Mouse (Mus musculus) embryonic facial prominence, embryonic 12.5 days (tissue): ENCODE measurements at regions not wholly inside any gene's neighbourhood (a gene's known extent, or its start where the extent isn't known, plus 50 kb on each side); places are given as distances from the start of the nearest gene placed in this dataset.

ENCODE experiments used
- ATAC-seq: fragments of 200-750 bp; cut with Nextera tagmentation; 2 replicates; pipeline ENCODE4 v1.8.0; 2017; ENCODE audit not compliant: insufficient number of reproducible peaks, insufficient read depth, low FRiP score, low TSS enrichment
- H3K27ac ChIP-seq: fragments of 300-500 bp; sonication (generic); 2 replicates; pipeline ENCODE4 v1.5.1; 2016; ENCODE audit warnings: mild to moderate bottlenecking
- H3K27me3 ChIP-seq: fragments of 300-500 bp; sonication (generic); 2 replicates; pipeline ENCODE4 v1.6.1; 2016; ENCODE audit warnings: mild to moderate bottlenecking, moderate library complexity
- H3K36me3 ChIP-seq: fragments of 300-500 bp; sonication (generic); 2 replicates; pipeline ENCODE4 v1.6.1; 2016; ENCODE audit warnings: mild to moderate bottlenecking
- H3K4me1 ChIP-seq: fragments of 300-500 bp; sonication (generic); 2 replicates; pipeline ENCODE4 v1.6.1; 2016
- H3K4me2 ChIP-seq: fragments of 300-500 bp; sonication (generic); replicated peaks from 2 replicates; pipeline ENCODE4 v1.6.1; 2016; ENCODE audit warnings: mild to moderate bottlenecking, moderate library complexity
- H3K4me3 ChIP-seq: fragments of 300-500 bp; sonication (generic); 2 replicates; pipeline ENCODE4 v1.5.1; 2016; ENCODE audit warnings: mild to moderate bottlenecking
- H3K9ac ChIP-seq: fragments of 300-500 bp; sonication (generic); 2 replicates; pipeline ENCODE4 v1.6.1; 2016; ENCODE audit warnings: mild to moderate bottlenecking, moderate library complexity
- H3K9me3 ChIP-seq: fragments of 300-500 bp; sonication (generic); 2 replicates; pipeline ENCODE4 v1.6.1; 2016; ENCODE audit warnings: mild to moderate bottlenecking, moderate library complexity
- WGBS: fragments of 180-500 bp; shearing (Covaris S2); methylation state at CpG from one replicate; pipeline ENCODE4 v1.1.7; 2016; 5-methylcytosine and 5-hydroxymethylcytosine counted together

DNA sequence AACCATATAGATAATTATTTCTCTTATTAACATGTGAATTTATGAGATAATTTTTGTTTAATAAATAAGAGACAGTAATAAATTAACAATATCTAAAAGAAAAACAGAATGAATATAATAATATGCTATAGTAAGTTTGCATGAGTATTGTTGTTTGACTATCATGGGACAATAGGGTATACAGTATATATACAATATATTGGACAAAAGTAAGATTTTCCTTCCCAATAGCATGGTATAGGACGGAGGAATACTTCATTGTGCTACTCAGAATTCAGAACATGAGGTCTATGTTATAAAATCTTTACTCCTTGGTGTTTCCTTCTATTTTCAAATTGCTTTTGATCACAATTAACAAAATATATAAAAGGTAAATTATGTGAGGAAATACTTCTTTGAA, 771.0 kb upstream of the Pcdh20 start:
- no peaks in the 10 kb centered on the region for H3K9me3 ChIP-seq
- 82% methylated on average over 1 of the region's 1 CpGs for WGBS
- ATAC-seq, result no peak
- H3K9ac ChIP-seq, result no peak overlapping the region
- no peak overlapping the region for H3K27ac ChIP-seq
- no peak overlapping the region for H3K4me2 ChIP-seq
- no peaks in the 10 kb centered on the region for H3K4me1 ChIP-seq
- H3K36me3 ChIP-seq, result no peaks in the 10 kb centered on the region
- no peak overlapping the region for H3K4me3 ChIP-seq
- H3K27me3 ChIP-seq, result no peaks in the 10 kb centered on the region

DNA sequence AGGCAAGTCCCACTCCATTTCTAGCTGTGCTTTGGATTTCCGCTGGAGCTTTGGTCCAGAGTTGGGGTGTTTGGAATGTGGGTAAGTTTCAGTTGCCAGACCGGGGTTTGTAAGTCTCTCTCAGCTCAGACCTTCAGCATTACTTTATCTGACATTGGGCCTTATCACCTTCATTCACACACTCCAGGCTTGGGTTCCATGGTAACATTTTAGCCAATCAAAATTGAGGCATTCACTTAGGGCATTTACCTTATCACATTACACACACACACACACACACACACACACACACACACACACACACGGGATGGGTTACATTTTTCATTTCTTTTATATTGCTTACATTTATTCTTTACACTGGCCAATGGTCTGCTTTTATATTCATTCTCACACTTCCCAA, 765.3 kb upstream of the Pcdh20 start:
- H3K27ac ChIP-seq, result no peak overlapping the region
- H3K36me3 ChIP-seq, result no peaks in the 10 kb centered on the region
- WGBS, result 76% methylated on average over 3 of the region's 3 CpGs

DNA sequence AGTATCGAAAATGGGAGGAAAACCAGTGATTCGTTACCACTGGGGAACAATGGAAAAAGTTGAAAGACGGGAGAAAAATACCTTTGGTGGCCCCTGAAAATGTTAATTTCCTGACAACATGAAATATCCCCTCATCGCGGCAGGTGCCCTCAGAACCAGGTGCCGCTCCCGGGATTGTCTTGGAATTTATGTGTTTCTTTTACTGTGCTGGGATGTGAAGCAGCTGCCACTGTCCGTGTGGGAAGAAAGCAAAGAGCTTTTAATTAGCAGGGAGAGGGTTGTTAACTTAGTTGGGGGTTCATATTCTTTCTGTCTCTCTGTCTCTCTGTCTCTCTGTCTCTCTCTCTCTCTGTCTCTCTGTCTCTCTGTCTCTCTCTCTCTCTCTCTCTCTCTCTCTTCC, 759.3 kb upstream of the Pcdh20 start:
- Histone ChIP-seq H3K36me3 (no peaks in the 10 kb centered on the region), H3K4me3 (no peak overlapping the region), H3K4me2 (no peak overlapping the region), H3K27me3 (no peaks in the 10 kb centered on the region), H3K4me1 (no peaks in the 10 kb centered on the region), H3K27ac (no peak overlapping the region), H3K9ac (no peak overlapping the region), H3K9me3 (no peaks in the 10 kb centered on the region)
- no peak for ATAC-seq
- WGBS, result 59% methylated on average over 8 of the region's 8 CpGs

More for the DNA sequence above, 765.3 kb upstream of the Pcdh20 start:
- Histone ChIP-seq H3K4me2 (no peak overlapping the region), H3K27me3 (no peaks in the 10 kb centered on the region), H3K4me1 (no peaks in the 10 kb centered on the region), H3K4me3 (no peak overlapping the region), H3K9me3 (no peaks in the 10 kb centered on the region), H3K9ac (no peak overlapping the region)
- ATAC-seq, result no peak

DNA sequence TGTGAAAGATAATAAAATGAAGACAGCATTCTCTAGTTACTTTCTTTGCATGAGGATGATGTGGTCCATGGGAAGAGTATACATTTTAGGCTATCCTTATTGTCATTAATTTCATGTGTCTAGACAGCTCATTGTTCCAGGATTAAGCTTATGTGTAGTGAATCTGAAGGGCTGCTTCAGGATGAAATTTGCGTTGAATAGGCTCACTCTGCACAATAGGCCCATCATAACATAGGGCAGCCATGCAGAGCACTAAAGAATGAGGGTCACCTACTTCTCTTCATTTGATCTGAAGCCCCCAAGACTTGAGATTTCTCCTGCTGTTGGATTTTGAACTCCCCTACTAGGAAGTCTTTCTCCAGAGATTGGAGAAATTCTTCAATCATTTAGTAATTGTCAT, 746.2 kb upstream of the Pcdh20 start:
- Histone ChIP-seq H3K9ac (no peak overlapping the region), H3K36me3 (no peaks in the 10 kb centered on the region), H3K4me2 (no peak overlapping the region), H3K27me3 (no peaks in the 10 kb centered on the region), H3K27ac (no peak overlapping the region), H3K4me1 (no peaks in the 10 kb centered on the region), H3K4me3 (no peak overlapping the region), H3K9me3 (no peaks in the 10 kb centered on the region)
- no peak for ATAC-seq
- WGBS, result 72% methylated on average over 1 of the region's 1 CpGs

DNA sequence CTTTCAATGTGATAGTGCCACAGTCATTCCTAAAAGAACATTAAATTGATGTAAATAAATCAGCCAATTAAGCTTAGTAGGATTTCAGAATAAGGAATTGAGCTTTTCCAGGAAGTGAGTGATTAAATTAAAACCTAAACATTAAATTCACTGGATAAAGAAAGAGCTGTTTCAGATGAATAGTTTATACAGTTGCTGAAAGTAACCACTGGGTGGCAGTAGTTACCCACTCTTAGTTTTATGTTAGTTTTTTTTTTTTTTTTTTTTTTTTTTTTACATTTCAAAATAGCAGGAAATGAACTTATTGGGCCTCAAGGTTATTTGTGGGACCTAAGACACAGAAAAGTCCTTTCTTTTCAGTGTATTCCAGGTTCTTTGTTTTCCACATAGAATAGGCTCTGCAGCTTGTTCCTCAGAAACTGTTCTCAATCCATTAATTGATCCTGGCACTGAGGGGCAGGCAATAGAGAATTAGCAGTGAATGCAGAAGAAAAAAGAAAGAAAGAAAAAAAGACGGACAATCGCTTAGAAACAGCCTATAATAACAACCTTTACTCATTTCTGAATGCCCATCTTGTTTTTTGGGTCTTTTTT, 710.3 kb upstream of the Pcdh20 start:
- Histone ChIP-seq H3K4me2 (no peak overlapping the region), H3K9me3 (no peaks in the 10 kb centered on the region), H3K4me1 (no peaks in the 10 kb centered on the region), H3K27me3 (no peaks in the 10 kb centered on the region), H3K27ac (no peak overlapping the region), H3K4me3 (no peak overlapping the region), H3K9ac (no peak overlapping the region), H3K36me3 (no peaks in the 10 kb centered on the region)
- ATAC-seq, result no peak
- 33% methylated on average over 2 of the region's 2 CpGs for WGBS

DNA sequence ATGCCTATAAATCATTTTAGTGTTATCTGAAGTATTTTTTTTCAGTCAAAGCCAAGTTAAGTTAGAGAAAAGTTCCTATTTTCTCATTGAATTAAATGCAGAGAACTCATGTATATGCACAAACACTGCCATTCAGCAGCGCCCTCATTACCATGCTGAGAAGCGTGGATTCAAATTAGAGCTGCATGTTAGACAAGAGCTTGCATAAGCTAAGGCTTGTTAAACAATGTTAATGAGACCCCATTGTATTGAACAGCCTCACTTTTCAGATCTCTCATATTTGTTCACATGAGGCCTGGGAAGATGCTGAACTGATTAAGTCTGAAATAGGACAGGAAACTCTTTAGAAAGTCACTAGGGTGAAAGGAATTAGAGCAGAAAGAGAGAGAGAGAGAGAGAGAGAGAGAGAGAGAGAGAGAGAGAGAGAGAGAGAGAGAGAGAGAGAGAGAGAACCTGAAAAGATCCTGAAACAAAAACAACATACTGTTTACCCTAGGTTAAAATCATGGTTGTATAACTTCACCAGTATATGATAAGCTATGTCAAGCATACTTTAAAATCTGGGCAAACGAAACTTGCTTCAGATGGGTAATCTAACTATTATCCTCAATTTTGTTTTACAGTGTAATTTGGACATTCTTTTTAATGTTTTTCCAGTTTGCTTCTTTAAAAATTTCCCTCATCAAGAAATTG, 671.9 kb upstream of the Pcdh20 start:
- no peak overlapping the region for H3K27ac ChIP-seq
- WGBS, result 78% methylated on average over 3 of the region's 3 CpGs
- no peaks in the 10 kb centered on the region for H3K9me3 ChIP-seq
- no peaks in the 10 kb centered on the region for H3K27me3 ChIP-seq
- no peak overlapping the region for H3K4me2 ChIP-seq
- H3K4me1 ChIP-seq, result no peaks in the 10 kb centered on the region
- H3K36me3 ChIP-seq, result no peaks in the 10 kb centered on the region
- no peak overlapping the region for H3K9ac ChIP-seq
- H3K4me3 ChIP-seq, result no peak overlapping the region
- no peak for ATAC-seq

DNA sequence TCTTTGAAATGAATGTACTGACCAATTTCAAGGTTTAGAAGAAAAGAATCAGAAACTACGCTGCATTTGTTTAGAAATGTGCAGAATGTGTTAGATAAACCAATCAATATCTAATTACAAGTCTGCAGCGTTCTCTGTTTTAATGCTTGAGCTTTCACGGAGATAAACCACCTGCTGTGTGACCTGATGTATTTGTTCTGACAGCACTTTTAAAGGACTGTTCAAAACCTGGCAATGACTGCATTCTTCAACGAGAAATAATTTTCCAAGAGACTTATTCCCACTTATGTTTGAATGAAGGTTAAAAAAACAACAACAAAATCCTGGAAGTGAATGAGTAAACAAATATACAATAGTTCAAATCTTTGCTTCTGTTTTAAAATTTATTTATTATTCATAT, 628.1 kb upstream of the Pcdh20 start:
- no peak overlapping the region for H3K9ac ChIP-seq
- no peaks in the 10 kb centered on the region for H3K27me3 ChIP-seq
- H3K36me3 ChIP-seq, result no peaks in the 10 kb centered on the region
- no peak overlapping the region for H3K27ac ChIP-seq
- no peak overlapping the region for H3K4me3 ChIP-seq
- no peak for ATAC-seq
- no peaks in the 10 kb centered on the region for H3K9me3 ChIP-seq
- WGBS, result 54% methylated on average over 4 of the region's 4 CpGs
- no peaks in the 10 kb centered on the region for H3K4me1 ChIP-seq
- H3K4me2 ChIP-seq, result no peak overlapping the region

DNA sequence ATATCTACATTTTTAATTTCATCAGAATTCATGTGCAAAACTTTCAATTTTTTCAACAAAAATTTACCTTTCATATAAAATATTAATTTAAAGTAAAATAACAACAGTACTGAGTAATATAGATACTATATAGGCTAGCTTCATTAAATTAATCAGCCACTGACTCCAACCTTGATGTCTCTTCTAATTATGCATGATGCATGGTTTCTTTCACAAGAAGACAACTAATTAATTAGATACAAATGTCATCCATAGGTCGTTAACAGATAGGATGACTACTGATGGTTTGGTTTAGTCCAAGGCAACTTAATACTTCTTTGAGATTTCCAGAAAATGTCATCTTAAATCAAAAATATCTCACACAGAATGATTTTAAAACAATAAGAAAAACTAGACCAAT, 618.5 kb upstream of the Pcdh20 start:
- no peak overlapping the region for H3K4me2 ChIP-seq
- H3K27ac ChIP-seq, result no peak overlapping the region
- H3K4me3 ChIP-seq, result no peak overlapping the region
- ATAC-seq, result no peak
- no peak overlapping the region for H3K9ac ChIP-seq
- H3K36me3 ChIP-seq, result no peaks in the 10 kb centered on the region
- H3K27me3 ChIP-seq, result no peaks in the 10 kb centered on the region
- no peaks in the 10 kb centered on the region for H3K4me1 ChIP-seq
- WGBS, result 70% methylated on average over 1 of the region's 1 CpGs
- H3K9me3 ChIP-seq, result no peaks in the 10 kb centered on the region

DNA sequence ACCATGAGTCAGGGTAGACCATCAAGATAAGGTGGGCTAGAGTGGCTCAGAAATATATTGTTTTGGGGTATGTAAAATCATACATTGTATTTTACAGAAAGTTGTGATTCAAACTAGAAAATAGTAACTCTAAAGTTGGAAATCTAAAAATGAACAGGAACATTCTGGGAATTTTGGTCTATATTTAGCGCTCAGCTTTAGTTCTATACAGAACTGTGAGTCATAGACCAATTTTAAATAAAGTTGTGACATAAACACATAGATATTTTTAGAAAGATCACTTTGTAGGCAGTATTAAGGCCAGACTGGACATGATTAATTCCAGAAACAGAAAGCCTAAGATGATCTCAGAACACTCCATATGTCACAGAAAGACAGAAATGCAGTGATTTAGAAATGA, 604.8 kb upstream of the Pcdh20 start:
- ATAC-seq, result no peak
- H3K36me3 ChIP-seq, result no peaks in the 10 kb centered on the region

DNA sequence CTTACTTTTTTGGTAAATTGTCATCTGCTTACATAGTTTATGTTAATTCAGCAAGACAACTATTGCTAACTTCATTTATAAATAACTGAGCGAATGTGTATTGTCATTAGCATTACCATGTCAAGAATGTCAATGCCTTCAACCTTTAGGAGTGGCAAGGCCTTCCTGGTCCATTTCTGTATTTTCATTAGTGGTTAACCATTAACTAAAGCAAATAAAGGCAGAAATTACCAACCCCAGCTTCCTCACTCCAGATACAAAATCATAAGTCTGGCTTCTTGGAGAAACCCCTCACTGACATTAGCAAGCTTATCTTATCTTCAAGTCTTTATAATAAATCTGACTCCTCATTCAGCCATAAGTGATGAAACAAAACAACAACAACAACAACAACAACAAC, 592.8 kb upstream of the Pcdh20 start:
- H3K4me1 ChIP-seq, result no peaks in the 10 kb centered on the region

More for the DNA sequence above, 604.8 kb upstream of the Pcdh20 start:
- 89% methylated on average over 1 of the region's 1 CpGs for WGBS
- Histone ChIP-seq H3K27ac (no peak overlapping the region), H3K9me3 (no peaks in the 10 kb centered on the region), H3K4me1 (no peaks in the 10 kb centered on the region), H3K4me2 (no peak overlapping the region), H3K27me3 (no peaks in the 10 kb centered on the region), H3K4me3 (no peak overlapping the region), H3K9ac (no peak overlapping the region)

DNA sequence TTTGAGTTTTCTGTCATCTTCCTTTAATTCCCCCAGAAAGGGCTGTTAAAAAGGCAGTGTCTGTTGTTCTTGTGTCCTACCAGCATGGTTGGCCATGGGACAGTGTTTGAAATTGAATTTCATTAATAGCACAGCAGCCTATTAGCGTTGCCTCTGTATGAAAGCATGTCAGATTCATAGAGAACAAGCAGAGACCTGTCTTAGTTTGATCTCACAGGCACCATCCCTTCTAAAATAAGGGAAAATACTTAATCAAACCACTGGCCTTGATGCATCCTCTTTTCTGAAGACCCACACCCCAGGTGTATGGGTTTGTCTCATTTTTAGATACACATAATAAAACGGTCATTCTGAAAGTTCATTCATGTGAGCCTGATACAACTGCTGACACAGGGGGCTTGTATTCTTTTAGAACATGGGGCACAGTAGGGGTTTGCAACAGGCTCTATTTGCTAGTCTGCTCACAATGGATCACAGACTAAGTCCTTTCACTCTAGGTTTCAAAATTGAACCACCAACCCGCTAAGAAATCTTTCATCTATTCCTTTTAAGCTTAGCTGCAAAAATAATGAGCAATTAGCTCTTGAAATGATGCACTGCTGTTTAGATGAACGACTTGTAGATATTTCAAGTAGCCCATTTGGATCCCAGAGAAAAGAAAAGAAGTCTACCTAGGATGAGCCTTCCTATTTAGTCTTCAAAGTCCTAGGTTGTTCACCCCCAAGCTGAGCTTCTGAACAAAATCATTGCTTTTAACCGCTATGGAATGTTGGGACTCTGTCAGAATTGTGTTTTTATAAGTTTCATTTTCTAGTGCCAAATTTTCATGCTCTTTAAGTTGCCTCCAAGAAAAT, 591.6 kb upstream of the Pcdh20 start:
- no peak overlapping the region for H3K4me2 ChIP-seq
- no peaks in the 10 kb centered on the region for H3K4me1 ChIP-seq
- 81% methylated on average over 5 of the region's 5 CpGs for WGBS
- ATAC-seq, result no peak
- no peaks in the 10 kb centered on the region for H3K27me3 ChIP-seq
- H3K27ac ChIP-seq, result no peak overlapping the region
- H3K9me3 ChIP-seq, result no peaks in the 10 kb centered on the region
- no peak overlapping the region for H3K4me3 ChIP-seq
- no peak overlapping the region for H3K9ac ChIP-seq
- H3K36me3 ChIP-seq, result no peaks in the 10 kb centered on the region

More for the DNA sequence above, 592.8 kb upstream of the Pcdh20 start:
- no peaks in the 10 kb centered on the region for H3K9me3 ChIP-seq
- no peak overlapping the region for H3K9ac ChIP-seq
- H3K4me2 ChIP-seq, result no peak overlapping the region
- 85% methylated on average over 1 of the region's 1 CpGs for WGBS
- H3K36me3 ChIP-seq, result no peaks in the 10 kb centered on the region
- no peak overlapping the region for H3K4me3 ChIP-seq
- H3K27ac ChIP-seq, result no peak overlapping the region
- no peak for ATAC-seq
- no peaks in the 10 kb centered on the region for H3K27me3 ChIP-seq

DNA sequence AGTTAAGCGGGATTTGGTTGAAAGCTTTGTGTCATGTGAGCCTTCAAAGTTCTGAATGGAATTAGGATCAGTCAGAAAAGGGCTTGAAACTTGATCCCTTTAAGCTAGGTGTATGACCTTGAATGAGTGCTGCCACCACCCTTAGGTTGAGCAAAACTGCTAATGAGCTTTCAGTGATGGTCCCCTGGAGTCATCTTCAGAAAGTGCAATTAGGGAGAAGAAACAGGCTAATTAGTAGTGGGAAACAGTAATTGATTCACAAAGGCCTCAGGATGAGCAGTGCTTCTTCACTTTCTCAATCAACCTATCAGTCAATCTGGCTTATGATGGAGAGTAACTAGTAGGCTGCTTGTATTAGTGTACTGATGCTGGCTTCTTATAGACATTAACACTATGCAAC, 590.1 kb upstream of the Pcdh20 start:
- H3K4me1 ChIP-seq, result no peaks in the 10 kb centered on the region
- no peak; the same call in 1 of the 2 replicates for ATAC-seq

More for the DNA sequence above, 590.1 kb upstream of the Pcdh20 start:
- no peak overlapping the region for H3K4me3 ChIP-seq
- H3K36me3 ChIP-seq, result no peaks in the 10 kb centered on the region
- H3K9ac ChIP-seq, result no peak overlapping the region
- 45% methylated on average over 1 of the region's 1 CpGs for WGBS
- no peaks in the 10 kb centered on the region for H3K9me3 ChIP-seq
- H3K27ac ChIP-seq, result no peak overlapping the region
- no peak overlapping the region for H3K4me2 ChIP-seq
- H3K27me3 ChIP-seq, result no peaks in the 10 kb centered on the region
